Comparison of ENCODE assay signal across 13 mouse cellular contexts in genomic region chr8:92555631-92556030, GRCm38 (mm10).
DNase-seq lines count a peak whose midpoint lies in the region; ATAC-seq and TF ChIP-seq lines count a peak whose summit lies in the region.
"Had no signal": no experiment of that assay in that cellular context is flagged by ENCODE, and none has a peak within 500 bp of the region (broad histone marks: within the 10 kb centered on the region; RNA-seq: fewer than 3 reads in every experiment).

No protein-coding gene starts in this region.

- 74% methylated on average over 7 of the region's 7 CpGs for WGBS in midbrain, embryonic 12.5 days
- WGBS in midbrain, embryonic 16.5 days: 55% methylated on average over 7 of the region's 7 CpGs
- WGBS in embryonic facial prominence, embryonic 11.5 days: 25% methylated on average over 7 of the region's 7 CpGs
- WGBS in hindbrain, postnatal 0 days: 44% methylated on average over 7 of the region's 7 CpGs

- 0 out of 2 replicates have a peak overlapping the region, but pooled peaks have one; percentile 4 for H3K27ac ChIP-seq in midbrain, embryonic 12.5 days (replicated peaks)
- no peak overlapping the region for H3K27ac ChIP-seq in midbrain, embryonic 16.5 days (ENCODE audit: low read length)
- no peak overlapping the region for H3K27ac ChIP-seq in embryonic facial prominence, embryonic 11.5 days (replicated peaks; ENCODE audit: low read depth, low read length)
- no peak overlapping the region for H3K27ac ChIP-seq in hindbrain, postnatal 0 days
- H3K27ac ChIP-seq in left cerebral cortex, adult 2 months: no peak overlapping the region

- no peaks in the 10 kb centered on the region for H3K9me3 ChIP-seq in midbrain, embryonic 12.5 days
- no peaks in the 10 kb centered on the region for H3K9me3 ChIP-seq in midbrain, embryonic 16.5 days (replicated peaks; ENCODE audit: control insufficient read depth, low read length, poor library complexity, severe bottlenecking)
- no peaks in the 10 kb centered on the region for H3K9me3 ChIP-seq in embryonic facial prominence, embryonic 11.5 days (replicated peaks; ENCODE audit: control insufficient read depth, low read length)
- no peaks in the 10 kb centered on the region for H3K9me3 ChIP-seq in hindbrain, postnatal 0 days (ENCODE audit: low read length)

- ATAC-seq in midbrain, embryonic 12.5 days (ENCODE audit: low FRiP score, low read depth): no peak
- no peak for ATAC-seq in midbrain, embryonic 16.5 days
- ATAC-seq in embryonic facial prominence, embryonic 11.5 days (replicated peaks; ENCODE audit: insufficient number of reproducible peaks, low FRiP score, low TSS enrichment, low read depth): no peak
- ATAC-seq in hindbrain, postnatal 0 days: no peak
- no peak for ATAC-seq in megakaryocyte, adult 5-6 weeks (ENCODE audit: poor library complexity, severe bottlenecking)
- ATAC-seq: CD4-positive, CD25-positive, alpha-beta regulatory T cell, adult 4 months; intestine, postnatal 0 days; Patski had no signal

- no peak for TF ChIP-seq CTCF in hindbrain, postnatal 0 days (IDR thresholded peaks at IDR 0.05; ENCODE audit: low read depth)
- no peak for TF ChIP-seq CTCF in left cerebral cortex, adult 2 months (IDR thresholded peaks at IDR 0.05)

- H3K4me1 ChIP-seq in midbrain, embryonic 12.5 days: peaks cover 4% of the 10 kb centered on the region; the same call in 1 of the 2 replicates
- H3K4me1 ChIP-seq in midbrain, embryonic 16.5 days (ENCODE audit: control insufficient read depth, insufficient read depth, low read length): no peaks in the 10 kb centered on the region
- no peaks in the 10 kb centered on the region; the same call in 1 of the 2 replicates for H3K4me1 ChIP-seq in embryonic facial prominence, embryonic 11.5 days (ENCODE audit: control insufficient read depth, insufficient read depth, low read length)
- H3K4me1 ChIP-seq in hindbrain, postnatal 0 days (ENCODE audit: insufficient read depth, low read length): peaks cover 5% of the 10 kb centered on the region; the same call in 1 of the 2 replicates

- H3K4me3 ChIP-seq in midbrain, embryonic 12.5 days: no peak overlapping the region
- no peak overlapping the region for H3K4me3 ChIP-seq in midbrain, embryonic 16.5 days (ENCODE audit: low read depth, low read length)
- no peak overlapping the region for H3K4me3 ChIP-seq in embryonic facial prominence, embryonic 11.5 days (ENCODE audit: low read depth, low read length)
- H3K4me3 ChIP-seq in hindbrain, postnatal 0 days (ENCODE audit: low read length): no peak overlapping the region
- no peak overlapping the region for H3K4me3 ChIP-seq in left cerebral cortex, adult 2 months

- H3K9ac ChIP-seq in midbrain, embryonic 12.5 days (replicated peaks): no peak overlapping the region
- H3K9ac ChIP-seq in midbrain, embryonic 16.5 days (ENCODE audit: low read depth, low read length): no peak overlapping the region
- no peak overlapping the region for H3K9ac ChIP-seq in embryonic facial prominence, embryonic 11.5 days (replicated peaks; ENCODE audit: low read length)
- H3K9ac ChIP-seq in hindbrain, postnatal 0 days (replicated peaks; ENCODE audit: low read length): no peak overlapping the region

- no peaks in the 10 kb centered on the region for H3K36me3 ChIP-seq in midbrain, embryonic 12.5 days
- H3K36me3 ChIP-seq in midbrain, embryonic 16.5 days (ENCODE audit: control insufficient read depth, insufficient read depth, low read length): no peaks in the 10 kb centered on the region
- H3K36me3 ChIP-seq in embryonic facial prominence, embryonic 11.5 days (replicated peaks; ENCODE audit: control insufficient read depth, insufficient read depth, low read depth, low read length): no peaks in the 10 kb centered on the region
- no peaks in the 10 kb centered on the region for H3K36me3 ChIP-seq in hindbrain, postnatal 0 days (ENCODE audit: insufficient read depth, low read length)

- intact Hi-C loops in gastrocnemius, postnatal 14 days (cut with DNase I; ENCODE audit: low total_unique reads): no loop called here
- intact Hi-C loops in left cerebral cortex, adult 2 months (cut with DNase I): no loop called here

- no peak overlapping the region for H3K4me2 ChIP-seq in midbrain, embryonic 12.5 days (replicated peaks)
- H3K4me2 ChIP-seq in midbrain, embryonic 16.5 days (ENCODE audit: low read length): no peak overlapping the region
- H3K4me2 ChIP-seq in embryonic facial prominence, embryonic 11.5 days (ENCODE audit: low read depth, low read length): no peak overlapping the region
- no peak overlapping the region for H3K4me2 ChIP-seq in hindbrain, postnatal 0 days (ENCODE audit: low read depth, low read length)

- DNase-seq in gastrocnemius, postnatal 14 days: peak; percentile 29
- DNase-seq in gastrocnemius, adult 8-10 months (ENCODE audit: low spot score in 2 of 2): no peak
- DNase-seq in embryonic facial prominence, embryonic 11.5 days (ENCODE audit: low spot score): peak; percentile 6
- DNase-seq in hindbrain, postnatal 0 days (ENCODE audit: low spot score): peak; percentile 9
- DNase-seq in left cerebral cortex, adult 2 months (ENCODE audit: extremely low spot score in 1 of 2, low spot score in 2 of 2): no peak
- DNase-seq: lung, postnatal 10 days; thymus, postnatal 4 days had no signal

- H3K27me3 ChIP-seq in midbrain, embryonic 12.5 days: no peaks in the 10 kb centered on the region; the same call in 1 of the 2 replicates
- no peaks in the 10 kb centered on the region for H3K27me3 ChIP-seq in midbrain, embryonic 16.5 days (ENCODE audit: control insufficient read depth, insufficient read depth, low read depth, low read length)
- H3K27me3 ChIP-seq in embryonic facial prominence, embryonic 11.5 days (ENCODE audit: control insufficient read depth, insufficient read depth, low read length): no peaks in the 10 kb centered on the region
- H3K27me3 ChIP-seq in hindbrain, postnatal 0 days (ENCODE audit: insufficient read depth, low read length): no peaks in the 10 kb centered on the region

Comparison
In these comparisons a context has a peak if more than half of its experiments do, and no peak if none do; other contexts are left out.
1. DNase-seq: peak in gastrocnemius, postnatal 14 days (single experiment), embryonic facial prominence, embryonic 11.5 days (single experiment) and hindbrain, postnatal 0 days (single experiment); none in gastrocnemius, adult 8-10 months (0 of 2) and left cerebral cortex, adult 2 months (0 of 2).